Mouse (Mus musculus) liver, embryonic 12.5 days (tissue): ENCODE measurements around the gene Pex11a. TPM values are rescaled to one million over a fixed set of nuclear protein-coding genes. Genes with fewer than 3 reads are reported as not detected.

ENCODE experiments used
- ATAC-seq: fragments of 200-750 bp; cut with Nextera tagmentation; 2 replicates; pipeline ENCODE4 v1.8.0; 2017; ENCODE audit warnings: moderate number of reproducible peaks, mild to moderate bottlenecking, moderate library complexity
- H3K27ac ChIP-seq: fragments of 300-500 bp; sonication (generic); 2 replicates; pipeline ENCODE4 v1.5.1; 2016; ENCODE audit warnings: mild to moderate bottlenecking
- H3K27me3 ChIP-seq: fragments of 300-500 bp; sonication (generic); replicated peaks from 2 replicates; pipeline ENCODE4 v1.6.1; 2016; ENCODE audit warnings: mild to moderate bottlenecking, moderate library complexity
- H3K36me3 ChIP-seq: fragments of 300-500 bp; sonication (generic); 2 replicates; pipeline ENCODE4 v1.6.1; 2016; ENCODE audit warnings: mild to moderate bottlenecking, moderate library complexity
- H3K4me1 ChIP-seq: fragments of 300-500 bp; sonication (generic); 2 replicates; pipeline ENCODE4 v1.6.1; 2016
- H3K4me2 ChIP-seq: fragments of 300-500 bp; sonication (generic); 2 replicates; pipeline ENCODE4 v1.6.1; 2016; ENCODE audit warnings: mild to moderate bottlenecking, moderate library complexity
- H3K4me3 ChIP-seq: fragments of 300-500 bp; sonication (generic); 2 replicates; pipeline ENCODE4 v1.5.1; 2016; ENCODE audit warnings: mild to moderate bottlenecking, moderate library complexity
- H3K9ac ChIP-seq: fragments of 300-500 bp; sonication (generic); 2 replicates; pipeline ENCODE4 v1.6.1; 2016; ENCODE audit warnings: mild to moderate bottlenecking, moderate library complexity
- H3K9me3 ChIP-seq: fragments of 300-500 bp; sonication (generic); replicated peaks from 2 replicates; pipeline ENCODE4 v1.6.1; 2016; ENCODE audit warnings: mild to moderate bottlenecking, moderate library complexity
- WGBS: fragments of 180-500 bp; shearing (Covaris S2); methylation state at CpG from one replicate; pipeline ENCODE4 v1.1.7; 2016; ENCODE audit not compliant: insufficient replicate concordance; 5-methylcytosine and 5-hydroxymethylcytosine counted together
- polyA plus RNA-seq: library from polyadenylated mRNA; unstranded; fragments of >200 nt; fragmentation: Nextera tagmentation; extraction: Ambion mirVana; gene quantifications from 2 replicates; pipeline ENCODE4 v1.2.1, GENCODE M21; 2016

The Pex11a gene
- polyA plus RNA-seq, 1 experiment from 2014 or later = 1.3 TPM

DNA sequence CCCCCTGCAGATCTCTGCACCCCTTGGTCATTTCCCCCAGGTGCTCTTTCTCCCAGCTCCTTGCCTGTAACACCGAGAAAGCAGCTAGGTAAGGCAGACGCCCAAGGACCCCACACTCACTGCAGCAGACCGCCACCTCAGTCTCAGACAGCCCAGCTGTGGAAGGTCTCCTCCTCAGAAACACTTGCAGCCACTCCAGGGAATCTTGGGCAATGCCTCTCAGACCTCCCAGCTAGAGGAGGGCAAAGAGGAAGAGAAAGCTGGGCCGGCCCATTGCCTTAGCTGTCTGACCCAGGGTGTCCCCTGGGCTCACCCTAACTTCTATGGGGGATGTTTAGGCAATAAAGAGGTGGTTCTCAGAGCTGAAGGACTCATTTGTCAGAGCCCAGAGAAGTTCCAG is 10.3 kb downstream of the Pex11a start, which contains the start of gene Plin1:
TSS of gene Plin1 (minus strand) at position 282 of the 400 bp plus-strand sequence.
- no peaks in the 10 kb centered on the region for H3K36me3 ChIP-seq
- no peak within 1 kb of the TSS for H3K9ac ChIP-seq
- ATAC-seq = no peak
- WGBS = 46% methylated on average over 4 of the region's 4 CpGs
- peaks cover 28% of the 10 kb centered on the region for H3K27me3 ChIP-seq
- no peak within 1 kb of the TSS for H3K27ac ChIP-seq
- H3K4me2 ChIP-seq = no peak within 1 kb of the TSS
- no peak within 1 kb of the TSS for H3K4me3 ChIP-seq
- H3K4me1 ChIP-seq = no peaks in the 10 kb centered on the region
- H3K9me3 ChIP-seq = no peaks in the 10 kb centered on the region

DNA sequence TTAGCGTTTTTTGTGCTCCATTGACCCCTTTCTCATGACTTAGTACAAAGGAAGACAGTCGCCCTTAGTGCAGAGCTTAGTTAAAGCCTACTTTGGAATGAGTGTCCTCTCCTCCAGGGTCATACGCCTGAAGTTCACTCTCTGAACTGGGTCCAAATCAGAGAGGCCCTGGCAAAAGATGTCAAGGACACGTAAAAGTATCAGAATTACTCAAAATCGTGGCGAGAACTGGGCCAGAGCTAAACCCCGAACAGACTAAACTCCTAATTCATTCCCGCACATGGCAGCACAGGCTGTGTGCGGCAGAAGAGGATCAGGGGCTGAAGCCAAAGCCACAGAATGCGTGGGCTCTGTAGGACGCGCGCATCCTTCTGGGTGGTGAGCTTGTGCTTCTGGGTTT is 11.5 kb downstream of the Pex11a start:
- no peak for ATAC-seq
- no peaks in the 10 kb centered on the region for H3K9me3 ChIP-seq
- no peak overlapping the region for H3K4me3 ChIP-seq
- no peaks in the 10 kb centered on the region for H3K4me1 ChIP-seq
- 64% methylated on average over 13 of the region's 13 CpGs for WGBS
- H3K27me3 ChIP-seq = peaks cover 28% of the 10 kb centered on the region
- H3K27ac ChIP-seq = no peak overlapping the region
- no peak overlapping the region for H3K4me2 ChIP-seq
- no peak overlapping the region for H3K9ac ChIP-seq
- H3K36me3 ChIP-seq = no peaks in the 10 kb centered on the region

GRCm38 (mm10) chr7:79729743-79730370 is 13.1 kb downstream of the Pex11a start:
- Histone ChIP-seq H3K27ac (no peak overlapping the region), H3K4me2 (no peak overlapping the region), H3K9ac (no peak overlapping the region), H3K36me3 (no peaks in the 10 kb centered on the region), H3K4me3 (no peak overlapping the region), H3K9me3 (no peaks in the 10 kb centered on the region), H3K4me1 (no peaks in the 10 kb centered on the region), H3K27me3 (peaks cover 34% of the 10 kb centered on the region)
- 58% methylated on average over 11 of the region's 11 CpGs for WGBS
- ATAC-seq = 0 out of 2 replicates have a peak, but pooled peaks have one; percentile 16

DNA sequence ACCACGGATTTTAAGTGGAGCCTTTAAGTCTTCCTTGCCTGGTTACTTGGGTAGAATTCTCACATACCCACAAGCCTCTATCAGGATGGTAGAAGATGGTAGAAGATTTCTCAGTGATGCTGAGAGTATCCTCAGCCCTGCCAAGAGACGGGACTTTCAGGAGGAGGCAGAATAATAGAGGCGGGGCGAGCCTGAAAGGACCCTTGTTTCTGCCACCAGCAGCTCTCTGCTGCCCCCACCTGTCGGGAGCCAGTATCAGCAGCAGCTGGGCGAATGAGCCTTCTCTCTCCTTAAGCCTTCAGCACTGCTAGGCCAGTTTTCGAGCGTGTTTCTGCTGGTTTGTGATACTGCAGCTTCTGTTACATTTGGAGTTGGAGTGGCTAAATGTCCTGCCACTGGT is 13.8 kb downstream of the Pex11a start:
- Histone ChIP-seq H3K9me3 (no peaks in the 10 kb centered on the region), H3K4me2 (no peak overlapping the region), H3K27ac (no peak overlapping the region), H3K4me3 (no peak overlapping the region), H3K36me3 (no peaks in the 10 kb centered on the region), H3K27me3 (peaks cover 34% of the 10 kb centered on the region), H3K9ac (no peak overlapping the region), H3K4me1 (no peaks in the 10 kb centered on the region)
- no peak for ATAC-seq
- 8% methylated on average over 8 of the region's 8 CpGs for WGBS

GRCm38 (mm10) chr7:79728219-79728618 is 14.7 kb downstream of the Pex11a start:
- WGBS = 25% methylated on average over 6 of the region's 6 CpGs
- Histone ChIP-seq H3K4me1 (no peaks in the 10 kb centered on the region), H3K4me2 (no peak overlapping the region), H3K36me3 (no peaks in the 10 kb centered on the region), H3K9me3 (no peaks in the 10 kb centered on the region), H3K27me3 (peaks cover 41% of the 10 kb centered on the region), H3K27ac (no peak overlapping the region), H3K4me3 (no peak overlapping the region), H3K9ac (no peak overlapping the region)
- ATAC-seq = 0 out of 2 replicates have a peak, but pooled peaks have one; percentile 24

DNA sequence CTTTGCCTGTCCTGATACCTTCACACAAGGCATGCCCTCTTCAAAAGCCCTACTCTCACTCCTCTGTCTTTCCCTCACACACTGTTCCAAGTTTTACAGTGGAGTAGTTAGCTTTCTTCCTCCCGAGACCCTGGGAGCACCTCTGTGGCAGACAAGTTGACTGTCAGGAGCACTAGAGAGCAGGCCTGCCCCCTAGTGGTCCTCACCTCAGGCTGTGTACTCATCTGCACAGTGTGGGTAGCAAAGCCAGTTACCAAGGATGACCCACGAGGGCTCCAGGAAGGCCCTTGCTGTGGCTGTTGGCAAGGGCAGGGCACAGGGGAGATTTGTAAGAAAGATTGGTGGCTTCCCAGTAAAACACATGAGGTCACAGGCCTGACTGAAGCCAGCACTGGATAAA is 15.8 kb downstream of the Pex11a start:
- Histone ChIP-seq H3K4me2 (no peak overlapping the region), H3K27ac (no peak overlapping the region), H3K4me1 (0 out of 2 replicates have a peak, but pooled peaks cover under 1% of the 10 kb centered on the region), H3K4me3 (no peak overlapping the region), H3K9ac (no peak overlapping the region), H3K9me3 (no peaks in the 10 kb centered on the region), H3K36me3 (no peaks in the 10 kb centered on the region), H3K27me3 (peaks cover 52% of the 10 kb centered on the region)
- 11% methylated on average over 2 of the region's 2 CpGs for WGBS
- ATAC-seq = no peak

DNA sequence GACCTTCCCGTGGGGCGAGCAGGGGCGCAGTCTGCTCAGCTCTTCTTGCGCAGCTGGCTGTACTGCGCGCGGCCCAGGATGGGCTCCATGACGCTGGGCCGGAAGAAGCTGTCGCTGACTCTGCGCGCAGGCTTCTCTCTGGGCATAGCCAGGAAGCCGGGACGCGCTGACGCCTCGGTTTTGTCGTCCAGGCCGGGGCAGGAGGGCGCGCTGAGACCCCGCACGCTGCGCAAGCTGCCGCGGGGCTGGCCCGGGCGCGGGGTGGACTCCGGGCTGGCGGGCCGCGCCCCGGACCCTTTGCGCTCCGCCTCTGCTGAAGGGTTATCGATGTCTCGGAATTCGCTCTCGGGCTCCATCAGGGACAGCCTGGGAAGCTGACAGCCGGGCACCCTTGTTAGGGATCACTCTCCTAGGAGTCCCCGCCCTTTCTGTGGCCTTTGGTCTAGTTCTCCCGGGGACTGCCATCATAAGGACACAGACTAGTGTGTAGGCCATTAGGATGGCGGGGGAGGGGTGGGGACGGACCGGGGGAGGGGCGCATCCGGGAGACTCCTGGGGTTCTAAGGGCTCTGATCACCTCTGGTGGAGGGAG is 21.4 kb downstream of the Pex11a start:
- Histone ChIP-seq H3K4me2 (peak overlapping the region; percentile 67), H3K27me3 (peaks cover 73% of the 10 kb centered on the region), H3K4me3 (peak overlapping the region; percentile 51), H3K9me3 (no peaks in the 10 kb centered on the region), H3K36me3 (no peaks in the 10 kb centered on the region), H3K27ac (no peak overlapping the region), H3K9ac (peak overlapping the region; percentile 27; the same call in 1 of the 2 replicates), H3K4me1 (peaks cover 7% of the 10 kb centered on the region; the same call in 1 of the 2 replicates)
- 0 out of 2 replicates have a peak, but pooled peaks have one; percentile 27 for ATAC-seq
- WGBS = 2% methylated on average over 48 of the region's 48 CpGs

GRCm38 (mm10) chr7:79715187-79715981 is 27.5 kb downstream of the Pex11a start, which contains the start of gene Kif7:
Kif7 (minus strand) TSS chr7:79715720.
- H3K27me3 ChIP-seq = peaks cover 78% of the 10 kb centered on the region
- ATAC-seq = peak; percentile 88
- no peak within 1 kb of the TSS for H3K27ac ChIP-seq

GRCm38 (mm10) chr7:79710831-79711230 is 32.1 kb downstream of the Pex11a start:
- no peaks in the 10 kb centered on the region for H3K36me3 ChIP-seq
- peaks cover 62% of the 10 kb centered on the region for H3K27me3 ChIP-seq
- H3K4me3 ChIP-seq = no peak overlapping the region
- WGBS = 53% methylated on average over 17 of the region's 17 CpGs
- no peak overlapping the region for H3K9ac ChIP-seq
- H3K9me3 ChIP-seq = no peaks in the 10 kb centered on the region
- no peak overlapping the region for H3K4me2 ChIP-seq
- no peak for ATAC-seq
- peaks cover 19% of the 10 kb centered on the region for H3K4me1 ChIP-seq
- H3K27ac ChIP-seq = no peak overlapping the region

More at GRCm38 (mm10) chr7:79715187-79715981, 27.5 kb downstream of the Pex11a start, which contains the start of gene Kif7:
- H3K36me3 ChIP-seq = no peaks in the 10 kb centered on the region
- peak within 1 kb of the TSS; percentile 94 for H3K4me2 ChIP-seq
- H3K9ac ChIP-seq = peak within 1 kb of the TSS; percentile 70
- 1% methylated on average over 51 of the region's 55 CpGs for WGBS
- H3K4me3 ChIP-seq = peak within 1 kb of the TSS; percentile 66
- no peaks in the 10 kb centered on the region for H3K9me3 ChIP-seq
- H3K4me1 ChIP-seq = peaks cover 18% of the 10 kb centered on the region

DNA sequence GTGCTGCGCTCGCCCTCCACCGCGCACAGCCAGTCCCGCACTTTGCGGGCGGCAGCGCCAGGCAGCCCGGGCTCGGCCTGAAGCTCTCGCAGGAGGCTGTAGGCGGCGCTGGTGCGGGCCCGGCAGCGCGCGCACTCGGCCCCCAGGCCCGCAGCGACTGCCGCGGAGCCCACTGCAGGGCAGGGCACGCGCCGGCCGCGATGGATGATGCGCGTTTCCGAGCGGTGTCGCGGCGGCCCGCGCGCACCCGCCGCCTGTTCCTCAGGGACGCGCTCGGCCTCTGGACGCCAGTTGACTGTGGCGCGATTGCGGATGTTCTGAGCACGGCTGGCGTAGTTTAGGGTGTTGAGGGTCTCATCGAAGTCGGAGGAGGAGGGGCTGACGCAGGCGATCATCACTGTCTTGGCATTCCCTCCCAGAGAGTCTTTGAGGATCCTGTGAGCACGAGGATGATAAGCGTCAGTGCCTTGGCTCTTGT is 32.8 kb downstream of the Pex11a start:
- peaks cover 13% of the 10 kb centered on the region for H3K4me1 ChIP-seq
- no peak overlapping the region for H3K9ac ChIP-seq
- no peaks in the 10 kb centered on the region for H3K9me3 ChIP-seq
- H3K27me3 ChIP-seq = peaks cover 56% of the 10 kb centered on the region
- no peak overlapping the region for H3K27ac ChIP-seq
- peak overlapping the region; percentile 72 for H3K4me2 ChIP-seq
- peak overlapping the region; percentile 43 for H3K4me3 ChIP-seq
- ATAC-seq = no peak; the same call in 1 of the 2 replicates
- WGBS = 2% methylated on average over 55 of the region's 55 CpGs
- H3K36me3 ChIP-seq = no peaks in the 10 kb centered on the region

DNA sequence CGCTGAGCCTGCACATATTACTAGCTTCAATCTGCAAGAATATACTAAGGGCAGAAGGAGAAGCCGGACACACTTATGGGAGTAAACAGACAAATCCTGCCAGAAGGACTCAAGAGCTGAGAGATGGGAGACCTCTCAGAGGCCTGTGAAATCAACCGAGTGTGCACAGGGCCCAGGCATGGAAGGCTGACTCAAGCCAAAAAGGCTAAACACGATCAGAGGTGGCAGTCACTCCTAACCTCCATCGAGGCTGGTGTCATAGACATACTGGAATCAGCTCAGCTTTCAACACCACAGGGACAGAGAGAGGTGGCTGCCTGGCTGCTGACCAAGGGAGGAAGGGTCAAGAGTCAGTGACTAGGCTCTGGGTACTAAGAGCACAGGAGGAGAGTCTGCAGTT is 37.7 kb downstream of the Pex11a start:
- WGBS = 73% methylated on average over 5 of the region's 5 CpGs
- Histone ChIP-seq H3K36me3 (peaks cover 12% of the 10 kb centered on the region; the same call in 1 of the 2 replicates), H3K4me2 (no peak overlapping the region), H3K27me3 (peaks cover 21% of the 10 kb centered on the region), H3K9ac (no peak overlapping the region), H3K4me3 (no peak overlapping the region), H3K4me1 (0 out of 2 replicates have a peak, but pooled peaks cover 4% of the 10 kb centered on the region), H3K27ac (no peak overlapping the region), H3K9me3 (no peaks in the 10 kb centered on the region)
- no peak for ATAC-seq
